Mouse (Mus musculus) heart, adult 2 months (tissue): Measurements from ENCODE around the gene Prss47. TPM values are rescaled to one million over a fixed set of nuclear protein-coding genes. Genes with fewer than 3 reads are reported as not detected.

Experiments used
- DNase-seq, 2 experiments: peaks; one replicate each; pipeline ENCODE4 v3.0.0; 2021
- H3K27ac ChIP-seq: fragments of 200-600 bp; 2 replicates; pipeline ENCODE4 v1.8.1; 2022
- H3K27me3 ChIP-seq: fragments of 200-500 bp; 2 replicates; pipeline ENCODE4 v1.6.1; 2012; ENCODE audit warnings: mild to moderate bottlenecking, low read length, inconsistent platforms, mixed read lengths; ENCODE audit not compliant: control insufficient read depth, insufficient read depth
- H3K36me3 ChIP-seq: fragments of 200-500 bp; 2 replicates; pipeline ENCODE4 v1.6.1; 2012; ENCODE audit warnings: low read length, inconsistent platforms; ENCODE audit not compliant: control insufficient read depth, insufficient read depth
- H3K4me1 ChIP-seq: fragments of 200-500 bp; 2 replicates; pipeline ENCODE4 v1.6.1; 2011; ENCODE audit warnings: low read length; ENCODE audit not compliant: control insufficient read depth, insufficient read depth
- H3K4me3 ChIP-seq: fragments of 200-600 bp; 2 replicates; pipeline ENCODE4 v1.8.1; 2022
- H3K79me2 ChIP-seq: fragments of 200-500 bp; replicated peaks from 2 replicates; pipeline ENCODE4 v1.6.1; 2012; ENCODE audit warnings: mild to moderate bottlenecking, inconsistent platforms, low read length, moderate library complexity, mixed read lengths; ENCODE audit not compliant: control insufficient read depth, insufficient read depth
- H3K9ac ChIP-seq: fragments of 200-500 bp; 2 replicates; pipeline ENCODE4 v1.6.1; 2012; ENCODE audit warnings: low read depth, mild to moderate bottlenecking, control low read depth, inconsistent platforms, low read length, mixed read lengths
- CTCF ChIP-seq: fragments of 200-600 bp; IDR thresholded peaks from 2 replicates; pipeline ENCODE4 v1.8.1; 2022; ENCODE audit warnings: antibody characterized with exemption, mild to moderate bottlenecking, moderate library complexity
- EP300 ChIP-seq: fragments of 200-500 bp; IDR thresholded peaks from 2 replicates; pipeline ENCODE4 v1.6.1; 2011; ENCODE audit warnings: low read depth, low read length, control low read depth; ENCODE audit not compliant: insufficient read depth
- POLR2A ChIP-seq: fragments of 200-500 bp; IDR thresholded peaks from 2 replicates; pipeline ENCODE4 v1.6.1; 2011; ENCODE audit warnings: mild to moderate bottlenecking, low read depth, low read length, control low read depth; ENCODE audit not compliant: insufficient read depth
- WGBS: fragments of 180-500 bp; shearing (Covaris S2); methylation state at CpG from one replicate; pipeline ENCODE4 v1.1.7; 2018; 5-methylcytosine and 5-hydroxymethylcytosine counted together
- intact Hi-C: fragments of 180-260 bp; cut with DNase I; formaldehyde crosslinking; loops from one replicate; pipeline ENCODE4 v1.15.1; 2025
- long read RNA-seq: library from polyadenylated mRNA; stranded (forward); transcript quantifications from one replicate; pipeline ENCODE4 v2.0.0, GENCODE M21; 2021
- polyA plus RNA-seq: library from polyadenylated mRNA; depleted of rRNA; stranded (reverse); fragments of >200 nt; gene quantifications from 2 replicates; pipeline ENCODE4 v1.2.3, GENCODE M21; 2012; rRNA removed
- total RNA-seq, 2 experiments: library from RNA; stranded (reverse); gene quantifications; 2 replicates each; pipeline ENCODE4 v1.2.3; 2021

Gene Prss47
- total RNA-seq: not detected
- polyA plus RNA-seq: not detected in 2 replicates
- long read RNA-seq: 0 reads

DNA sequence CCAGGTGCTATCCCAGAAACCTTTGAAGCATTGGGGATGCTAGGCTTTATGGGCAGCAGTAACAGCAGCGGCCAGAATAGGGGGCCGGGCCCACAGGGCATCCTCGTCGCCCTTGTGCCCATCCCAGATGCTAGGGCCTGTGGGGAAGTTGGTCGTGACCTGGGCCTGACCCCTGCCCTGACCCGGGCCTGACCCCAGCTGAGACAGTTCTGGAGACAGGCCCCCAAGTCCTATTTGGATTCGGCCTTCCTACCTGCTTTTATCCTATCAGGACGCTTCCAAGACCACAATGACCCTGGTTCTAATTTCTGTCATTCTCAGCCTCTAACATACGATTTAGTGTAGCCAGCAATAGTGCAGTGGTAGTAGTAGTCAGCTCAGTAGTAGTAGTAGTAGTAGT is at the start of gene Prss47:
Gene Prss47, minus strand, starts transcription at position 101 of the 400 bp plus-strand sequence.
- H3K4me1 ChIP-seq: no peaks in the 10 kb centered on the region
- H3K27ac ChIP-seq: no peak within 1 kb of the TSS
- no peaks in the 10 kb centered on the region for H3K79me2 ChIP-seq
- no peak for DNase-seq
- H3K36me3 ChIP-seq: no peaks in the 10 kb centered on the region
- no peak within 1 kb of the TSS for H3K9ac ChIP-seq
- 78% methylated on average over 9 of the region's 9 CpGs for WGBS
- TF ChIP-seq CTCF (no peak), EP300 (no peak), POLR2A (no peak)
- intact Hi-C loops: no loop called here
- H3K4me3 ChIP-seq: no peak within 1 kb of the TSS
- no peaks in the 10 kb centered on the region for H3K27me3 ChIP-seq

DNA sequence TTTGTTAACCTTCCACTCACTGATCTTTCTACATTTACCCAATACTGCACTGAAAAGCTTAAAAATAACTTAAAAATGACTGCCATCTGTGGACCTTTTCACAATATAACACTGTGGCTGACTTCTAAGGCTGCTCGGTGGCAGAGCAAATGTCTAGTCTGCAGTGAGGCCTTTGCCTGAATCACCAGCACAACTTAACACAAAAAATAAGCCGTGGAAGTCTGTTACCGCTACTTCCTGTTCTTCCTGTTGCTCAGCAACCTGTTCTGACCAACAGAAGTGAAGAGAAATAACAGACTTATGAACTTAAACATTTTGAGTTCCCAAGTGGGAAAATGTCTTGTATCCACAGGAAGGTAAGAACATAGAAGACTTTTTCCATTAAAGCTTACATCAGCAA is 48.7 kb upstream of the Prss47 start:
- H3K4me3 ChIP-seq: no peak overlapping the region
- no peaks in the 10 kb centered on the region; the same call in 1 of the 2 replicates for H3K4me1 ChIP-seq
- H3K9ac ChIP-seq: no peak overlapping the region
- no peak for DNase-seq
- TF ChIP-seq EP300 (no peak), POLR2A (no peak), CTCF (no peak)
- intact Hi-C loops: no loop called here
- no peaks in the 10 kb centered on the region; the same call in 1 of the 2 replicates for H3K36me3 ChIP-seq
- H3K27ac ChIP-seq: no peak overlapping the region
- H3K79me2 ChIP-seq: peaks cover 6% of the 10 kb centered on the region
- whole genome bisulfite sequencing: 64% methylated on average over 3 of the region's 3 CpGs
- no peaks in the 10 kb centered on the region for H3K27me3 ChIP-seq

DNA sequence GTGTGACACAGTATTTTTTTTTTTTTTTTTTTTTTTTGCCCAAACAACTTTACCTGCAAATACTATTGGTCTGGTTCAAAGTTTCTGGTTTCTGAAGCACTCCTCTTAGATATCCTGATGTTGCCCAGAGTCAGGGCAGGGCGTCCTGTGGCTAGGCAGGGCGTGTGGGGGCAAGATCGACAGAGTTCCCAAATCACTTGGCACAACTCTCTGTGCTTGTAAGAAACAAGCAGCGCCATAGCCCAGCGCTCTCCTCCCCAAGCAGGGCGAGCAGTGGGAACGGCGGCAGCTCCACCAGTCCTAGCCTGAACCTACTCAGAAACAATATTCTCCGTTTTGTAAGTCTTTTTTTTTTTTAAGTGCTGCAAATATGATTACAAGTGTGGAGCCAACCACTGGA is 48.1 kb upstream of the Prss47 start:
- intact Hi-C loops: no loop called here
- Histone ChIP-seq H3K27me3 (no peaks in the 10 kb centered on the region), H3K9ac (no peak overlapping the region), H3K4me3 (no peak overlapping the region), H3K4me1 (no peaks in the 10 kb centered on the region; the same call in 1 of the 2 replicates), H3K27ac (no peak overlapping the region), H3K79me2 (peaks cover 6% of the 10 kb centered on the region), H3K36me3 (no peaks in the 10 kb centered on the region; the same call in 1 of the 2 replicates)
- no peak for DNase-seq
- WGBS: 92% methylated on average over 9 of the region's 9 CpGs
- TF ChIP-seq POLR2A (no peak), EP300 (no peak), CTCF (no peak)

DNA sequence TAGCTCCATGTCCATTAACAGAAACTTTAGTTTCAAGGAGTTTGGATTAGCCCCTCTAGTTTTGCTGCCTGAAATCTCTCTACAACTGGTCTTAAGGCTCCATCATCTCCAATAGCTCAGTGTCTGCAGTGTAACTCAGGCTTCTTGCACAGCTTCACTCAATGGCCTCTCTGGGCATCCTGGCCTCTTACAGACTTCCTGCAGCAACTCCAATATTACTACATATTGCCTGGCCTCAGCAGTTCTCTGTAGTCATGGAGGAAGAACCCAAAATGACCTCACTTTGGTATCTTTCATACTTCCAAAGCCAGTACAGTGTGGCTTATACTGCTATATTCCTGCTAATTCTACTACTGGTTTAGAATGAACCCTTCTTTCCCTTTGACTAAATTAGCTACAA is 44.5 kb upstream of the Prss47 start:
- Histone ChIP-seq H3K79me2 (peaks cover 2% of the 10 kb centered on the region; the same call in 1 of the 2 replicates), H3K27me3 (no peaks in the 10 kb centered on the region), H3K4me1 (no peaks in the 10 kb centered on the region; the same call in 1 of the 2 replicates), H3K9ac (no peak overlapping the region), H3K4me3 (no peak overlapping the region), H3K27ac (no peak overlapping the region), H3K36me3 (no peaks in the 10 kb centered on the region; the same call in 1 of the 2 replicates)
- no peak for DNase-seq
- intact Hi-C loops: no loop called here
- no peak for TF ChIP-seq POLR2A
- TF ChIP-seq CTCF: no peak
- TF ChIP-seq EP300: no peak

DNA sequence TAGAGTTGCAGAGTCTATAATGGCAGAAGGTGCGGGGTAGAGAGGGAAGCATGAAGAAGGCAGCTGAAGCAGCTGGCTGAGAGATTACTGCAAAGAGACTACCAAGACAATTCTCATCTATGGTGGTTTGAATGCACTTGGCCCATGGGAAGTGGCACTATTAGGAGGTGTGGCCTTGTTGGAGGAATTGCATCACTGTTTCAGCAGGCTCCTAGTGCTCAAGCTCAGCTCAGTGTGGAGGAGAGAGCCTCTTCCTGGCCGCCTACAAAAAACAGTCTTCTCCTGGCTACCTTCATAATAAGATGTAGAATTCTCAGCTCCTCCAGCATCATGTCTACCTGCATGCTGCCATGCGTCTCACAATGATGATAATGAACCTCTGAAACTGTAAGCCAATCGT is 43.4 kb upstream of the Prss47 start:
- no peak for TF ChIP-seq POLR2A
- TF ChIP-seq CTCF: no peak
- Histone ChIP-seq H3K4me3 (no peak overlapping the region), H3K4me1 (no peaks in the 10 kb centered on the region; the same call in 1 of the 2 replicates), H3K36me3 (no peaks in the 10 kb centered on the region), H3K79me2 (peaks cover 3% of the 10 kb centered on the region), H3K9ac (no peak overlapping the region), H3K27me3 (no peaks in the 10 kb centered on the region), H3K27ac (no peak overlapping the region)
- DNase-seq: no peak
- 95% methylated on average over 4 of the region's 4 CpGs for WGBS
- intact Hi-C loops: no loop called here

DNA sequence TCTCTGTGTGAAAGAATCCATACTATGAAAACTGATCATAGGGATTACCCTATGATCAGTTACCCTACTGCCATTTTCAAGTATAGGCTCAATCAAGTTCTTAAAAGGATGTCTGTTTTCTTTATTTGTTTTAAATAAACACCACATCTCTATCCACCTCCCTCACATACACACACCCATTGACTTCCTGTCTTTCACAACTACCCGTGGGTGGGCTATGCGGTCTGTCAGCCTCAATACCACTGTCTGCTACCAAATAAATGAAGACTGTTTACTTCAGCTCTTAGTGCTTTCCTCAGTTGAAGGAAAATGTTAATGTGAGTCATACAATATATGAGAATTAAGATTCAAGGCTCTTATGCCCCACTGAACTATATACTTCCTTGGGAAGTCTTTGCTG is 17.4 kb upstream of the Prss47 start:
- Histone ChIP-seq H3K9ac (no peak overlapping the region), H3K79me2 (no peaks in the 10 kb centered on the region), H3K36me3 (peaks cover 8% of the 10 kb centered on the region), H3K4me1 (no peaks in the 10 kb centered on the region), H3K27ac (no peak overlapping the region), H3K4me3 (no peak overlapping the region), H3K27me3 (no peaks in the 10 kb centered on the region)
- WGBS: 57% methylated on average over 2 of the region's 2 CpGs
- intact Hi-C loops: no loop called here
- DNase-seq: no peak
- TF ChIP-seq POLR2A (no peak), EP300 (no peak), CTCF (no peak)
